Mouse (Mus musculus) lung, embryonic 14.5 days (tissue): ENCODE measurements around the gene Ehmt2. TPM values are rescaled to one million over a fixed set of nuclear protein-coding genes. Genes with fewer than 3 reads are reported as not detected.

Experiments
- ATAC-seq: fragments of 200-750 bp; cut with Nextera tagmentation; 2 replicates; pipeline ENCODE4 v1.8.0; 2017; ENCODE audit warnings: mild to moderate bottlenecking, moderate TSS enrichment, moderate library complexity; ENCODE audit not compliant: insufficient read depth
- DNase-seq: peaks from one replicate; pipeline ENCODE4 v3.0.0-alpha.2; 2015
- H3K27ac ChIP-seq: fragments of 300-500 bp; sonication (generic); 2 replicates; pipeline ENCODE4 v1.5.1; 2014; ENCODE audit warnings: low read depth, mild to moderate bottlenecking, moderate library complexity
- H3K27me3 ChIP-seq: fragments of 300-500 bp; sonication (generic); 2 replicates; pipeline ENCODE4 v1.6.1; 2014; ENCODE audit warnings: low read length, control low read depth; ENCODE audit not compliant: insufficient read depth
- H3K36me3 ChIP-seq: fragments of 300-500 bp; sonication (generic); 2 replicates; pipeline ENCODE4 v1.6.1; 2014; ENCODE audit warnings: control low read depth; ENCODE audit not compliant: insufficient read depth
- H3K4me1 ChIP-seq: fragments of 300-500 bp; sonication (generic); 2 replicates; pipeline ENCODE4 v1.6.1; 2014; ENCODE audit warnings: antibody characterized with exemption, control low read depth; ENCODE audit not compliant: insufficient read depth
- H3K4me2 ChIP-seq: fragments of 300-500 bp; sonication (generic); 2 replicates; pipeline ENCODE4 v1.6.1; 2014; ENCODE audit warnings: mild to moderate bottlenecking
- H3K4me3 ChIP-seq: fragments of 300-500 bp; sonication (generic); 2 replicates; pipeline ENCODE4 v1.5.1; 2014; ENCODE audit warnings: low read depth, low read length
- H3K9ac ChIP-seq: fragments of 300-500 bp; sonication (generic); 2 replicates; pipeline ENCODE4 v1.6.1; 2014
- H3K9me3 ChIP-seq: fragments of 300-500 bp; sonication (generic); 2 replicates; pipeline ENCODE4 v1.6.1; 2016; ENCODE audit warnings: low read depth, low read length, control low read depth
- CTCF ChIP-seq: IDR thresholded peaks from 2 replicates; pipeline ENCODE4 v1.5.1; 2016; ENCODE audit warnings: antibody characterized with exemption, low read depth
- WGBS: fragments of 180-500 bp; shearing (Covaris S2); extraction: QIAGEN DNeasy Blood & Tissue Kit; methylation state at CpG from one replicate; pipeline ENCODE4 v1.1.7; 2014; 5-methylcytosine and 5-hydroxymethylcytosine counted together
- polyA plus RNA-seq: library from polyadenylated mRNA; unstranded; fragments of >200 nt; fragmentation: Nextera tagmentation; extraction: Ambion mirVana; gene quantifications from 2 replicates; pipeline ENCODE4 v1.2.1, GENCODE M21; 2014

Gene Ehmt2
- polyA plus RNA-seq, 1 experiment from 2014 or later = 71.0 TPM

DNA sequence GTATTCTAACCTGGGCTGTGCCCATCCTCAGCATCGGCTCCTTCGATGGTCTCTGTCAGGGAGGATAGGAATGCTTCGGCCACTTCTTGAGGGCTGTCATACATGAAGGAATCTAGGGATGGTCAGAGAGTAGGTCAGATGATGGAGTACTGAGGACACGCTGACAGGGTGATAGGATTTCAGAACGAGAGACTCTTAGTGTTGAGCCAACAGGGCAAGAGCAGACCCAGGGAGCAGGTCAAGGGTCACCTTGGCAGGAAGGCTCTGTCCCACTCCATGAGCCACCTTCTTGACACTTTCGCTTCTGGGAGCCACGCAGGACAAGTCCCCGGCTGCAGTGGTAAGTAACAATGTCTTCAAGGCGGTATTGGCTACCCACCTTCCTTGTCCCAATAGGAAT lies 37.8 kb upstream of the Ehmt2 start:
- no peak overlapping the region for H3K4me3 ChIP-seq
- no peak for TF ChIP-seq CTCF
- no peak for DNase-seq
- ATAC-seq = no peak
- no peaks in the 10 kb centered on the region for H3K9me3 ChIP-seq
- H3K27me3 ChIP-seq = no peaks in the 10 kb centered on the region
- H3K27ac ChIP-seq = no peak overlapping the region
- no peak overlapping the region for H3K4me2 ChIP-seq
- H3K4me1 ChIP-seq = no peaks in the 10 kb centered on the region
- WGBS = 80% methylated on average over 9 of the region's 9 CpGs
- H3K36me3 ChIP-seq = peaks cover 13% of the 10 kb centered on the region
- H3K9ac ChIP-seq = no peak overlapping the region

- 57% methylated on average over 13 of the region's 13 CpGs for WGBS
- no peak overlapping the region for H3K9ac ChIP-seq
- H3K36me3 ChIP-seq = peaks cover 1% of the 10 kb centered on the region
- DNase-seq = no peak
- H3K27me3 ChIP-seq = no peaks in the 10 kb centered on the region
- no peak overlapping the region for H3K4me3 ChIP-seq
- ATAC-seq = no peak
- H3K9me3 ChIP-seq = no peaks in the 10 kb centered on the region
- no peaks in the 10 kb centered on the region for H3K4me1 ChIP-seq
- H3K27ac ChIP-seq = no peak overlapping the region
- no peak overlapping the region for H3K4me2 ChIP-seq
- no peak for TF ChIP-seq CTCF
These were observed 36.4 kb upstream of the Ehmt2 start for GRCm38 (mm10) chr17:34861704-34862415.

- no peak for TF ChIP-seq CTCF
- H3K4me1 ChIP-seq = no peaks in the 10 kb centered on the region
- no peaks in the 10 kb centered on the region for H3K27me3 ChIP-seq
- DNase-seq = no peak
- no peak for ATAC-seq
- no peaks in the 10 kb centered on the region for H3K9me3 ChIP-seq
- H3K4me2 ChIP-seq = no peak within 1 kb of the TSS
- H3K36me3 ChIP-seq = no peaks in the 10 kb centered on the region
- no peak within 1 kb of the TSS for H3K9ac ChIP-seq
- no peak within 1 kb of the TSS for H3K27ac ChIP-seq
- no peak within 1 kb of the TSS for H3K4me3 ChIP-seq
- WGBS = 51% methylated on average over 8 of the region's 8 CpGs
These were observed 35.7 kb upstream of the Ehmt2 start, which contains the start of gene Cfb for GRCm38 (mm10) chr17:34862416-34863081. Gene Cfb (minus strand): TSS chr17:34862518.

- DNase-seq (no peak), ATAC-seq (no peak)
- H3K9ac ChIP-seq = no peak overlapping the region
- H3K27ac ChIP-seq = no peak overlapping the region
- no peaks in the 10 kb centered on the region for H3K9me3 ChIP-seq
- TF ChIP-seq CTCF = no peak
- no peaks in the 10 kb centered on the region for H3K27me3 ChIP-seq
- H3K4me3 ChIP-seq = no peak overlapping the region
- 54% methylated on average over 7 of the region's 7 CpGs for WGBS
- no peaks in the 10 kb centered on the region for H3K4me1 ChIP-seq
- H3K36me3 ChIP-seq = no peaks in the 10 kb centered on the region
- H3K4me2 ChIP-seq = no peak overlapping the region
These were observed 32.3 kb upstream of the Ehmt2 start for GRCm38 (mm10) chr17:34865981-34866380.

GRCm38 (mm10) chr17:34874321-34874720 lies 23.9 kb upstream of the Ehmt2 start:
- ATAC-seq = no peak
- WGBS = 74% methylated on average over 6 of the region's 6 CpGs
- DNase-seq = no peak

GRCm38 (mm10) chr17:34879336-34879879 lies 18.9 kb upstream of the Ehmt2 start, which contains the start of gene Zbtb12:
Gene Zbtb12 (plus strand): TSS chr17:34879483.
- TF ChIP-seq CTCF = no peak
- H3K27ac ChIP-seq = no peak within 1 kb of the TSS

More at GRCm38 (mm10) chr17:34874321-34874720, 23.9 kb upstream of the Ehmt2 start:
- H3K4me1 ChIP-seq = no peaks in the 10 kb centered on the region
- TF ChIP-seq CTCF = no peak
- H3K36me3 ChIP-seq = no peaks in the 10 kb centered on the region
- no peak overlapping the region for H3K9ac ChIP-seq
- no peak overlapping the region for H3K27ac ChIP-seq
- H3K27me3 ChIP-seq = no peaks in the 10 kb centered on the region
- no peaks in the 10 kb centered on the region for H3K9me3 ChIP-seq
- H3K4me3 ChIP-seq = no peak overlapping the region
- H3K4me2 ChIP-seq = no peak overlapping the region

GRCm38 (mm10) chr17:34881166-34881565 lies 17.1 kb upstream of the Ehmt2 start:
- no peak overlapping the region for H3K4me3 ChIP-seq
- H3K27me3 ChIP-seq = no peaks in the 10 kb centered on the region
- ATAC-seq = no peak
- H3K4me2 ChIP-seq = no peak overlapping the region
- no peaks in the 10 kb centered on the region for H3K4me1 ChIP-seq
- TF ChIP-seq CTCF = no peak
- no peak for DNase-seq
- no peak overlapping the region for H3K27ac ChIP-seq
- H3K9ac ChIP-seq = no peak overlapping the region
- H3K36me3 ChIP-seq = no peaks in the 10 kb centered on the region
- H3K9me3 ChIP-seq = no peaks in the 10 kb centered on the region

More at GRCm38 (mm10) chr17:34879336-34879879, 18.9 kb upstream of the Ehmt2 start, which contains the start of gene Zbtb12:
- 47% methylated on average over 11 of the region's 11 CpGs for WGBS
- no peaks in the 10 kb centered on the region for H3K27me3 ChIP-seq
- ATAC-seq (no peak), DNase-seq (no peak)
- H3K36me3 ChIP-seq = no peaks in the 10 kb centered on the region
- no peaks in the 10 kb centered on the region for H3K4me1 ChIP-seq
- no peak within 1 kb of the TSS for H3K4me2 ChIP-seq
- H3K9me3 ChIP-seq = no peaks in the 10 kb centered on the region
- H3K9ac ChIP-seq = no peak within 1 kb of the TSS
- H3K4me3 ChIP-seq = no peak within 1 kb of the TSS
